In the genomic region with DNA sequence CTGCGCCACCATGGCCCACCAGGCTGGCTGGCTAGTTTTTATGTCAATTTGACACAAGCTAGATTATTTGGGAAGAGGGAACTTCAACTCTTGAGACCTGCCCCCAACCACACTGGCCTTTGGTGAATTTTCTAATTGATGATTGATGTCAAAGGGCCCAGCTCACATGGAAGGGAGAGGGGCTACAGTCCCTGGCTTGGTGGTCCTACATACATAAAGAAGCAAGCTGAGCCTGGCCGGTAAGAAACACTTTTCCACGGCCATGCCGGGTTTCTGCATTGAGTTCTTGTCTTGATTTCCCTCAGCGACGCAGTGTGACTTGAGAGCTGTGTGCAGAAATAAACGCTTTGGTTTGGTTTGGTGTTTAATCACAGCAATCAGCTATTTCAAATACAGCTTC, we compare ENCODE assay signal across 9 mouse cellular contexts. TPM values are rescaled to one million over a fixed set of nuclear protein-coding genes. Genes with fewer than 3 reads are reported as not detected.
DNase-seq lines count a peak whose midpoint lies in the region; ATAC-seq and TF ChIP-seq lines count a peak whose summit lies in the region.
"Had no signal": no experiment of that assay in that cellular context is flagged by ENCODE, and none has a peak within 500 bp of the region (broad histone marks: within the 10 kb centered on the region; RNA-seq: fewer than 3 reads in every experiment).

No protein-coding gene starts in this region.

- peak overlapping the region; percentile 78; the same call in 1 of the 2 replicates for H3K4me2 ChIP-seq in lung, postnatal 0 days (replicated peaks; ENCODE audit: low read depth, low read length)
- H3K4me2 ChIP-seq in limb, embryonic 15.5 days = peak overlapping the region; percentile 73

- peak overlapping the region; percentile 79 for H3K4me3 ChIP-seq in gastrocnemius, adult 2 months
- H3K4me3 ChIP-seq in lung, postnatal 0 days (ENCODE audit: low read depth, low read length) = peak overlapping the region; percentile 94; the same call in 1 of the 2 replicates
- H3K4me3 ChIP-seq in limb, embryonic 15.5 days = peak overlapping the region; percentile 90; the same call in 1 of the 2 replicates

- peaks cover 5% of the 10 kb centered on the region; the same call in 1 of the 2 replicates for H3K4me1 ChIP-seq in lung, postnatal 0 days (ENCODE audit: insufficient read depth, low read depth, low read length)
- peaks cover 11% of the 10 kb centered on the region; the same call in 1 of the 2 replicates for H3K4me1 ChIP-seq in limb, embryonic 15.5 days

- no peak overlapping the region for H3K9ac ChIP-seq in lung, postnatal 0 days (replicated peaks; ENCODE audit: low read depth)
- no peak overlapping the region for H3K9ac ChIP-seq in limb, embryonic 15.5 days

- no peak for TF ChIP-seq EP300 in lung, postnatal 0 days (IDR thresholded peaks at IDR 0.05)

- no peak for ATAC-seq in lung, postnatal 0 days
- no peak for ATAC-seq in limb, embryonic 15.5 days (ENCODE audit: insufficient number of reproducible peaks, low FRiP score, low TSS enrichment, low read depth)

- H3K27me3 ChIP-seq in lung, postnatal 0 days (replicated peaks; ENCODE audit: insufficient read depth, low read length) = no peaks in the 10 kb centered on the region
- no peaks in the 10 kb centered on the region for H3K27me3 ChIP-seq in limb, embryonic 15.5 days

- peak overlapping the region; percentile 98 for H3K27ac ChIP-seq in gastrocnemius, adult 2 months
- H3K27ac ChIP-seq in lung, postnatal 0 days (ENCODE audit: low read length) = no peak overlapping the region
- no peak overlapping the region for H3K27ac ChIP-seq in limb, embryonic 15.5 days

- H3K9me3 ChIP-seq in lung, postnatal 0 days (ENCODE audit: low read length) = no peaks in the 10 kb centered on the region
- H3K9me3 ChIP-seq in limb, embryonic 15.5 days = no peaks in the 10 kb centered on the region

- no peak for DNase-seq in gastrocnemius, adult 2 months
- DNase-seq in gastrocnemius, postnatal 25 days = no peak
- no peak for DNase-seq in lung, postnatal 0 days (ENCODE audit: low spot score)
- DNase-seq in lung, postnatal 14 days = no peak
- DNase-seq in adrenal gland, adult 8-10 months = no peak
- no peak for DNase-seq in urinary bladder, postnatal 14 days (ENCODE audit: low spot score)
- no peak for DNase-seq in cerebellum, adult 9-11 months
- DNase-seq: cerebellum, adult 11-12 months had no signal

- no peaks in the 10 kb centered on the region for H3K36me3 ChIP-seq in lung, postnatal 0 days (ENCODE audit: insufficient read depth, low read length)
- H3K36me3 ChIP-seq in limb, embryonic 15.5 days = no peaks in the 10 kb centered on the region

- intact Hi-C loops in gastrocnemius, adult 2 months (cut with DNase I) = loop anchor here (10.0 kb wide), 1 partner anchor 1261 kb away; a partner anchor contains a TSS

- 52% methylated on average over 7 of the region's 7 CpGs for whole genome bisulfite sequencing in lung, postnatal 0 days
- 60% methylated on average over 7 of the region's 7 CpGs for WGBS in limb, embryonic 15.5 days

- no peak for TF ChIP-seq CTCF in gastrocnemius, adult 2 months (IDR thresholded peaks at IDR 0.05)
- no peak for TF ChIP-seq CTCF in lung, postnatal 0 days (IDR thresholded peaks at IDR 0.05)

RNA-seq across cellular contexts. Expression of a gene that starts 1.3 kb away (rescaled TPM):
- total RNA-seq in gastrocnemius, adult 2 months (2021) = 10 to 100 TPM in 1 of 2 experiments, 1 to 10 TPM in 1; 9.8 to 14.2 TPM
- total RNA-seq in gastrocnemius, postnatal 25 days (2021) = 10 to 100 TPM; 13.6 to 16.1 TPM
- 25.5 and 27.9 TPM in 2 replicates for polyA plus RNA-seq in lung, postnatal 0 days (2015; fragmentation: Nextera tagmentation; extraction: Ambion mirVana)
- 70.7 and 71.1 TPM in 2 replicates for polyA plus RNA-seq in limb, embryonic 15.5 days (2015; fragmentation: Nextera tagmentation; extraction: Ambion mirVana)
- total RNA-seq in adrenal gland, adult 8-10 months (2022) = 100 to 1,000 TPM in 2 of 4 experiments, 10 to 100 TPM in 2; 55.0 to 240 (median 120) TPM
